Mouse (Mus musculus) intestine, embryonic 14.5 days (tissue): ENCODE measurements around the gene Aldh1a1. TPM values are rescaled to one million over a fixed set of nuclear protein-coding genes. Genes with fewer than 3 reads are reported as not detected.
A peak's percentile ranks its signal among the peaks of the same experiment; 100 is the strongest.
"Not testable (repeated sequence)": the region's sequence is repeated elsewhere in the genome, so short reads cannot be mapped to it uniquely, and the experiment has no call there.

ENCODE experiments used
- ATAC-seq: fragments of 200-750 bp; cut with Nextera tagmentation; replicated peaks from 2 replicates; pipeline ENCODE4 v1.8.0; 2017; ENCODE audit warnings: low read depth, moderate number of reproducible peaks, moderate TSS enrichment, moderate library complexity; ENCODE audit not compliant: low FRiP score, low TSS enrichment
- DNase-seq: peaks from one replicate; pipeline ENCODE4 v3.0.0-alpha.2; 2018; ENCODE audit warnings: low spot score
- H3K27ac ChIP-seq: fragments of 300-500 bp; sonication (generic); 2 replicates; pipeline ENCODE4 v1.5.1; 2014; ENCODE audit warnings: low read depth, mild to moderate bottlenecking, control low read depth
- H3K27me3 ChIP-seq: fragments of 300-500 bp; sonication (generic); replicated peaks from 2 replicates; pipeline ENCODE4 v1.6.1; 2014; ENCODE audit warnings: low read length, control low read depth; ENCODE audit not compliant: control insufficient read depth, insufficient read depth
- H3K36me3 ChIP-seq: fragments of 300-500 bp; sonication (generic); 2 replicates; pipeline ENCODE4 v1.6.1; 2014; ENCODE audit warnings: low read length, control low read depth; ENCODE audit not compliant: control insufficient read depth, insufficient read depth
- H3K4me1 ChIP-seq: fragments of 300-500 bp; sonication (generic); replicated peaks from 2 replicates; pipeline ENCODE4 v1.6.1; 2014; ENCODE audit warnings: low read length, control low read depth, mixed read lengths; ENCODE audit not compliant: control insufficient read depth, insufficient read depth
- H3K4me2 ChIP-seq: fragments of 300-500 bp; sonication (generic); 2 replicates; pipeline ENCODE4 v1.6.1; 2014; ENCODE audit warnings: low read length
- H3K4me3 ChIP-seq: fragments of 300-500 bp; sonication (generic); 2 replicates; pipeline ENCODE4 v1.5.1; 2014; ENCODE audit warnings: low read depth, low read length, control low read depth, mixed read lengths
- H3K9ac ChIP-seq: fragments of 300-500 bp; sonication (generic); 2 replicates; pipeline ENCODE4 v1.6.1; 2014; ENCODE audit warnings: mild to moderate bottlenecking, low read length
- H3K9me3 ChIP-seq: fragments of 300-500 bp; sonication (generic); 2 replicates; pipeline ENCODE4 v1.6.1; 2016; ENCODE audit warnings: low read length, control low read depth; ENCODE audit not compliant: control insufficient read depth
- WGBS: fragments of 180-500 bp; shearing (Covaris S2); extraction: QIAGEN DNeasy Blood & Tissue Kit; methylation state at CpG from one replicate; pipeline ENCODE4 v1.1.7; 2014; 5-methylcytosine and 5-hydroxymethylcytosine counted together
- polyA plus RNA-seq: library from polyadenylated mRNA; unstranded; fragments of >200 nt; fragmentation: Nextera tagmentation; extraction: Ambion mirVana; gene quantifications from 2 replicates; pipeline ENCODE4 v1.2.1, GENCODE M21; 2014

The Aldh1a1 gene
- polyA plus RNA-seq, 1 experiment from 2014 or later, result 106 TPM

DNA sequence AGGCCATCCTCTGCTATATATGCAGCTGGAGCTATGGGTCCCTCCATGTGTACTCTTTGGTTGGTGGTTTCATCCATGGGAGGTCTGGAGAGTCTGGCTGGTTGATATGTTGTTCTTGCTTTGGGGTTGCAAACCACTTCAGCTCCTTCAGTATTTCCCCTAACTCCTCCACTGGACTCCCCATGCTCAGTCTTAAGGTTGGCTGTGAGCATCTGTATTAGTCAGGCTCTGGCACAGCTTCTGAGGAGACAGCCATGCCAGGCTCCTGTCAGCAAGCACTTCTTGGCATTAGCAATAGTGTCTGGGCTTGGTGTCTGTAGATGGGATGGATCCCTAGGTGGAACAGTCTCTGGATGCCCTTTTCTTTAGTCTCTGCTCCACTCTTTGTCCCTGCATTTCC is 155.0 kb downstream of the Aldh1a1 start:
- not testable (repeated sequence) for H3K27me3 ChIP-seq, H3K36me3 ChIP-seq, H3K4me3 ChIP-seq, H3K27ac ChIP-seq, H3K9ac ChIP-seq, H3K4me2 ChIP-seq, ATAC-seq, H3K4me1 ChIP-seq, DNase-seq, H3K9me3 ChIP-seq

DNA sequence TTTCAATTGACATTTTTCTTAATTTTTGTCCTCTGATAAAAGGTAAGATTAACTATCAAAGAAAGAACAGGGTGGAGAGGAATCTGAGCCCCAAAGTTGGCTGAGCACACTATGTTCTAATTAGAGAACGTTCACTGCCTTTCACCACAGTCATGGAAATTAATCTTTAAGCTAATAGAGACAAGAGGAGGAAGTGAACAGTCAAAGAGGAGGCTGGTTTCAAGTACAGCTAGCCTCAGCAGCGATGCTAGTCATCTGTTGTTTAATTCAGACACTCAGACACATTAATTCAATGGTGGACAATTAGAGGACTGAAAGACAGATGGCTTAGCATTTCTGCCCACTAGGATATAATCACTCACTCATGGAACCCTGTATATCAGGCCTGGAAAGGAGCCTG is 157.5 kb downstream of the Aldh1a1 start:
- ATAC-seq (no peak), DNase-seq (no peak)
- Histone ChIP-seq H3K4me1 (0 out of 2 replicates have a peak, but pooled peaks cover 3% of the 10 kb centered on the region), H3K27ac (no peak overlapping the region), H3K4me2 (no peak overlapping the region), H3K36me3 (no peaks in the 10 kb centered on the region), H3K4me3 (no peak overlapping the region), H3K9me3 (no peaks in the 10 kb centered on the region), H3K9ac (no peak overlapping the region), H3K27me3 (no peaks in the 10 kb centered on the region)
- 25% methylated on average over 2 of the region's 2 CpGs for WGBS

GRCm38 (mm10) chr19:20653082-20653676 is 160.7 kb downstream of the Aldh1a1 start:
- DNase-seq, result no peak
- Histone ChIP-seq H3K4me3 (no peak overlapping the region), H3K27me3 (no peaks in the 10 kb centered on the region), H3K27ac (no peak overlapping the region), H3K4me1 (0 out of 2 replicates have a peak, but pooled peaks cover 3% of the 10 kb centered on the region), H3K36me3 (no peaks in the 10 kb centered on the region), H3K9me3 (no peaks in the 10 kb centered on the region), H3K4me2 (no peak overlapping the region), H3K9ac (no peak overlapping the region)
- WGBS, result 81% methylated on average over 1 of the region's 1 CpGs
- no peak for ATAC-seq

DNA sequence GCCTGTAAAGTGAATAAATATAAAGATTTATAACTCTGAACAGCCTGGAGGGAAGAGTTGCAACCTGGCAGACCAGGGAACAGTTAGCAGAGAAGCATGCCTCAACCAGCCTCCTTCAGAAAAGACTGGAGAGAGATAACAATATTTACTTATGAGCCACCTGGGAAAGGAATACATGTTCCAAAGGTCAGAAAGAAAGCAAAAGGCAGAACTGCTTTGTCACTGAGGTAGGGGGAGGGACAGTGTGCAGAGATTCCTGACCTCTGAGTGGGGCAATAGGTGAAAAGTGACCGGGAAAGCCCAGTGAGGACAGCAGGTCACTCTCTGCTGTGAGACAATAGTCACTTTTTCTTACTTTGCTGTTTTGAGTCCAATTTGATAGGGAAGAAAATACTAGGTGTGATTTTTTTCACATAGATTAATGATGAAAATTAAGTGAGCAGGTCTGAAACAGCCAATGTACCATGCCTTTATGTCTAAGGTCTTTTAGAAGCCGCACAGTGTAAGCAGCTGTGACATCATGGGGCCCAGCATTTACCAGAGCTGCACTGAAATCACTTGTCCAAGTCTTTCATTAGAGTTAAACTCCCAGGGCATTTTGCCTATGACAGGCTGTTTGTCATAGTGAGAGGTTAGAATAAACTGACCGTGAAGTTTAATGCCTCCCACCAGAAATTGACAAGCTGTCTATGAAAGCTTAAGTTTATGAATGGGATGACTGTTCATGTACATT is 161.8 kb downstream of the Aldh1a1 start:
- no peak overlapping the region for H3K9ac ChIP-seq
- 43% methylated on average over 3 of the region's 3 CpGs for WGBS
- peak overlapping the region; percentile 34; the same call in 1 of the 2 replicates for H3K27ac ChIP-seq
- no peak overlapping the region for H3K4me2 ChIP-seq
- no peaks in the 10 kb centered on the region for H3K36me3 ChIP-seq
- no peak for DNase-seq
- peak; percentile 89 for ATAC-seq
- H3K4me1 ChIP-seq, result 0 out of 2 replicates have a peak, but pooled peaks cover 3% of the 10 kb centered on the region
- no peaks in the 10 kb centered on the region for H3K27me3 ChIP-seq
- H3K9me3 ChIP-seq, result no peaks in the 10 kb centered on the region
- H3K4me3 ChIP-seq, result no peak overlapping the region

DNA sequence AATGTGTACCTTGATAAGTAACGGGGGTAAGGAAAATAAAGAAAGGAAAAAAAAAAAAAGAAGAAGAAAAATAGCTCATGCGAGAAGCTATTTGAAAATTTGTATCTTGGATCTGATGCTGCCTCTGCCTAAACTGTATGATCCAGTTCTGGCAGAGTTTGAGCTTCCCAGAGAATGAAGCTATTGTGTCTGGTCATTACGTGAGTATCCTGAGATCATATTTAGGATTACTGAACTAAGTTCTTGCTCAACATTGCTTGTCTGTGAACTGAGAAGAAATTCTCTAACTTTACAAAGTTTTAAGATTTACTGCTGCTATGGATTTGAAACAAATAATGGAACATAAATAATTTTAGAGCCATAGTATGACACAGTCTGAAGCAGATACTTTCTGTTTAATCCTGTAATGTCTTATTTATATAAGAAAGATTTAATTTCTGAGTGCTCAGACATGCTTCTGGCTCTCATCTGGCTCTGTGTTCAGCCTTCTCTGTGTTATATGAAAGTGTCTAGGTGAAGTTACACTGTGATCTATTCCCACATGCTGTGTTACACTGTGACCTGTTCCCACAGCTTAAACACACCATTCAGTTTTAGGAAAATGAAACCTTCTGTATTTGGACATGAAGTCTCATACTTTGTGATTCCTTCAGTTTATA is 185.3 kb downstream of the Aldh1a1 start:
- Histone ChIP-seq H3K9me3 (no peaks in the 10 kb centered on the region), H3K4me2 (no peak overlapping the region), H3K36me3 (no peaks in the 10 kb centered on the region), H3K4me1 (no peaks in the 10 kb centered on the region; the same call in 1 of the 2 replicates), H3K4me3 (no peak overlapping the region), H3K9ac (no peak overlapping the region), H3K27me3 (no peaks in the 10 kb centered on the region), H3K27ac (peak overlapping the region; percentile 71; the same call in 1 of the 2 replicates)
- DNase-seq (no peak), ATAC-seq (peak; percentile 75; the same call in 1 of the 2 replicates)
- WGBS, result 47% methylated on average over 3 of the region's 3 CpGs

Other genes with a start within 250 kb of the Aldh1a1 start
- gene Anxa1, start 101.8 kb upstream of the Aldh1a1 start, polyA plus RNA-seq, result 39.8 and 44.5 TPM in 2 replicates
- gene Aldh1a7, start 234.8 kb downstream of the Aldh1a1 start, polyA plus RNA-seq, result 8.3 and 9.2 TPM in 2 replicates